Comparison of ENCODE assay signal across 24 mouse cellular contexts in the genomic region with DNA sequence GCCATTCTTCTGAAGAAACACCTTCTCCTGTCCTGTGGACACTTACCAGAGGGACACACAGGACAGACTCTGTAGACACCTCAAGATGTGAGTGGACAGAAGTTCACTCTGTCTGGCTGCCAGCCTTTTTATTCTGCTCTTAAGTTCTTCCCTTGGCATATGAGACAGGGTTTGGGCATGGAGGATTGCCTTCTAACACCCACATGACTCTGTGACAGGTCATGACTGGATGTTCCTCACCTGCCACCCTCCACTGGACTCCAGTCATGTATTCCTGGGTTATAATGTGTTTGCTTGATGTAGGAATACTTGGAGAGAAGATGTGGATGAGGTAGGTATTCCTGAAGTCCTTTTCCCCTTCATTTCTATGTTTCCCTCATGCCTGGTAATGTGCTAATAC. TPM values are rescaled to one million over a fixed set of nuclear protein-coding genes. Genes with fewer than 3 reads are reported as not detected.
"Had no signal": no experiment of that assay in that cellular context is flagged by ENCODE, and none has a peak within 500 bp of the region (broad histone marks: within the 10 kb centered on the region; RNA-seq: fewer than 3 reads in every experiment).

TSS of gene Lce1k (minus strand) at position 101 of the 400 bp plus-strand sequence.

- H3K9me3 ChIP-seq: neural tube, embryonic 12.5 days; neural tube, embryonic 13.5 days; neural tube, embryonic 15.5 days; stomach, embryonic 15.5 days had no signal

- H3K36me3 ChIP-seq: neural tube, embryonic 12.5 days; neural tube, embryonic 13.5 days; neural tube, embryonic 15.5 days; stomach, embryonic 15.5 days had no signal

- H3K27ac ChIP-seq: neural tube, embryonic 12.5 days; neural tube, embryonic 13.5 days; neural tube, embryonic 15.5 days; stomach, embryonic 15.5 days had no signal

- H3K27me3 ChIP-seq: neural tube, embryonic 12.5 days; neural tube, embryonic 13.5 days; neural tube, embryonic 15.5 days; stomach, embryonic 15.5 days had no signal

- H3K4me3 ChIP-seq: neural tube, embryonic 12.5 days; neural tube, embryonic 13.5 days; neural tube, embryonic 15.5 days; stomach, embryonic 15.5 days had no signal

- H3K4me2 ChIP-seq: neural tube, embryonic 12.5 days; neural tube, embryonic 13.5 days; neural tube, embryonic 15.5 days; stomach, embryonic 15.5 days had no signal

- DNase-seq: retina, postnatal 1 day; right cerebral cortex, adult 18-20 months; right cerebral cortex, postnatal 14 days; right cerebral cortex, postnatal 25 days; right cerebral cortex, postnatal 4 days; spleen, adult 18-20 months; thymus, adult 18-20 months; thymus, adult 2 months; thymus, postnatal 14 days; thymus, postnatal 25 days; thymus, postnatal 36 days; thymus, postnatal 4 days had no signal

- H3K4me1 ChIP-seq: neural tube, embryonic 12.5 days; neural tube, embryonic 13.5 days; neural tube, embryonic 15.5 days; stomach, embryonic 15.5 days had no signal

- H3K9ac ChIP-seq: neural tube, embryonic 12.5 days; neural tube, embryonic 13.5 days; neural tube, embryonic 15.5 days; stomach, embryonic 15.5 days had no signal

RNA-seq across cellular contexts. Expression of gene Lce1k, which starts in this region (rescaled TPM):
- polyA plus RNA-seq: neural tube, embryonic 12.5 days; neural tube, embryonic 13.5 days; neural tube, embryonic 14.5 days; neural tube, embryonic 15.5 days; small intestine, adult 2 months; spleen, adult 2 months; stomach, embryonic 14.5 days; stomach, embryonic 15.5 days; stomach, embryonic 16.5 days; testis, adult 2 months; thymus, postnatal 0 days; urinary bladder, adult 2 months had no signal
